Mouse (Mus musculus) stomach, embryonic 14.5 days (tissue): ENCODE measurements at regions not wholly inside any gene's neighbourhood (a gene's known extent, or its start where the extent isn't known, plus 50 kb on each side); places are given as distances from the start of the nearest gene placed in this dataset.

ENCODE experiments used
- ATAC-seq: fragments of 200-750 bp; cut with Nextera tagmentation; 2 replicates; pipeline ENCODE4 v1.8.0; 2017; ENCODE audit warnings: low read depth, moderate TSS enrichment; ENCODE audit not compliant: insufficient number of reproducible peaks, insufficient read depth, low FRiP score
- H3K27ac ChIP-seq: fragments of 300-500 bp; sonication (generic); 2 replicates; pipeline ENCODE4 v1.5.1; 2014; ENCODE audit warnings: mild to moderate bottlenecking, low read length, moderate library complexity, mixed read lengths
- H3K27me3 ChIP-seq: fragments of 300-500 bp; sonication (generic); 2 replicates; pipeline ENCODE4 v1.6.1; 2014; ENCODE audit warnings: low read length, control low read depth, mixed read lengths; ENCODE audit not compliant: control insufficient read depth, insufficient read depth
- H3K36me3 ChIP-seq: fragments of 300-500 bp; sonication (generic); 2 replicates; pipeline ENCODE4 v1.6.1; 2014; ENCODE audit warnings: mild to moderate bottlenecking, control low read depth, low read length, moderate library complexity, mixed read lengths; ENCODE audit not compliant: control insufficient read depth, insufficient read depth
- H3K4me1 ChIP-seq: fragments of 300-500 bp; sonication (generic); 2 replicates; pipeline ENCODE4 v1.6.1; 2014; ENCODE audit warnings: low read length, control low read depth, mixed read lengths; ENCODE audit not compliant: control insufficient read depth, insufficient read depth
- H3K4me2 ChIP-seq: fragments of 300-500 bp; sonication (generic); replicated peaks from 2 replicates; pipeline ENCODE4 v1.6.1; 2014; ENCODE audit warnings: low read depth, low read length, control low read depth
- H3K4me3 ChIP-seq: fragments of 300-500 bp; sonication (generic); 2 replicates; pipeline ENCODE4 v1.5.1; 2014; ENCODE audit warnings: low read depth, low read length, control low read depth
- H3K9ac ChIP-seq: fragments of 300-500 bp; sonication (generic); replicated peaks from 2 replicates; pipeline ENCODE4 v1.6.1; 2014; ENCODE audit warnings: low read depth, mild to moderate bottlenecking, control low read depth, low read length, moderate library complexity, mixed read lengths
- H3K9me3 ChIP-seq: fragments of 300-500 bp; sonication (generic); 2 replicates; pipeline ENCODE4 v1.6.1; 2016; ENCODE audit warnings: low read depth, low read length, control low read depth; ENCODE audit not compliant: control insufficient read depth
- WGBS: fragments of 180-500 bp; shearing (Covaris S2); extraction: QIAGEN DNeasy Blood & Tissue Kit; methylation state at CpG from one replicate; pipeline ENCODE4 v1.1.7; 2014; 5-methylcytosine and 5-hydroxymethylcytosine counted together

DNA sequence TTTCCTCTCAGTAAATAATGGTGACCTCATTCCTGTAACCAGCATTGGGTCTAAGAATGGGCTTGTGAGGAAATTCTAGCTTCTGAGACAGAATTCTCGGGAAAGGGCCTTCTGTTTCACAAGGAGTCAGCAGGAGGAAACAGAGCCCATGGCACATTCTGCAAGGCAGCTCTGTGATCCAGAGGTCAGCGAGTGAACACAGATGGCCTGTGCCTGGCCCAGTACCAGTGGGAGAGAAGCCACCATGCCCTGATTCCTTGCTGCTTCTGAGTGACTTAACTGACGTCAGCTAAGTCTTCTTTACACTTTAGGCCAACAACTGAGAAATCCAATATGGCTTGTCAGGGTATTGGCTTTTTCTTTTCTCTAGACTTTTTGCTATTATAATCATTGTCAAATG lies 342.5 kb upstream of the Tmc3 start:
- 39% methylated on average over 3 of the region's 3 CpGs for WGBS
- Histone ChIP-seq H3K4me1 (no peaks in the 10 kb centered on the region), H3K4me2 (no peak overlapping the region), H3K4me3 (no peak overlapping the region), H3K9me3 (no peaks in the 10 kb centered on the region), H3K27ac (no peak overlapping the region), H3K36me3 (no peaks in the 10 kb centered on the region), H3K9ac (no peak overlapping the region), H3K27me3 (no peaks in the 10 kb centered on the region)
- ATAC-seq: no peak

DNA sequence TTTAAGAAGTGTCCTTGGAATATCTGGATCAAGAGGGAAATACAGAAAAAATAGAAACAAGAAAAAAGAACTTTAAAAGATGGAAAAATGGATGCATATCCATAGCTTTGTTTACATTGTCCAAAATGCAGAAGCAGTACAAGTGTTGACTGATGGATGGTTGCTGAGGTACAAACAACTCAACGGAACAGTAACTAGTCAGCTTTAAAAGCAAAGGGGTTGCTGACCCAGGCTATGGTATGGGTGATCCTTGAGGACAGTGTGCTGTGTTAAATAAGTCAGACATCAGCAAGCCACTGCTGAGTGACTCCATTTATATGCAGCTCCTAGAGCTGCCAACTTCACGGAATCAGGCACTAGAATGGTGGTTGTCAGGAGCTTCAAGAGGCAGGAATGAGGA lies 338.9 kb upstream of the Tmc3 start:
- no peaks in the 10 kb centered on the region for H3K27me3 ChIP-seq
- H3K4me1 ChIP-seq: no peaks in the 10 kb centered on the region
- H3K4me3 ChIP-seq: no peak overlapping the region
- H3K36me3 ChIP-seq: no peaks in the 10 kb centered on the region
- no peaks in the 10 kb centered on the region for H3K9me3 ChIP-seq
- H3K27ac ChIP-seq: no peak overlapping the region
- WGBS: 58% methylated on average over 2 of the region's 2 CpGs
- H3K4me2 ChIP-seq: no peak overlapping the region
- no peak overlapping the region for H3K9ac ChIP-seq
- no peak for ATAC-seq

DNA sequence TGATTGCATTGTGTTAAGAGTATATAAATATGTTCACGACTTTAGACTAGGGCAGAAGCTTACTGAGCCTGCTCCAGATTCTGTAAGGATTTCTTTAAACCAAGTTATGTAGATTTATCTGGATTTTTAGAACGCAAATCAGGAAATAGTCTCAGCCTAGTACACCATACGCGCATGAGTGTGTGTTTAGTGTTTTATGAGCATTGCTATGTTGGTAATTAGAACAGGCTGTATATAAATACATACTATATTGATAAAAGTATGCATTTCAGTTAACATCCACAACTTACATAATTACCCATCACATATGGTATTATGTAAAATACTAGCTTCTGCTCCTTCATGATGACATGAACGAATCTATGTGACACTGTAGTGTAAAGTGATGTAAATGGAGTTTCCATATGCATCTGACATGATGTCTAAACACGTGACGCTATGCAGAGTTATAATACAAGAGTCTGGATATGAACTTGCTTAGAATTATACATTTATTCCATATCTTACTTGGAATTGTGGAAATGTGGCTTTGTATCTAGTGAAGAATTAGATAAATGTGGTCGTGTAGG lies 332.6 kb upstream of the Tmc3 start:
- no peak overlapping the region for H3K4me2 ChIP-seq
- 82% methylated on average over 8 of the region's 8 CpGs for WGBS
- no peak overlapping the region for H3K9ac ChIP-seq
- no peak overlapping the region for H3K27ac ChIP-seq
- ATAC-seq: no peak
- H3K4me1 ChIP-seq: no peaks in the 10 kb centered on the region
- H3K4me3 ChIP-seq: no peak overlapping the region
- no peaks in the 10 kb centered on the region for H3K36me3 ChIP-seq
- no peaks in the 10 kb centered on the region for H3K9me3 ChIP-seq
- no peaks in the 10 kb centered on the region for H3K27me3 ChIP-seq

DNA sequence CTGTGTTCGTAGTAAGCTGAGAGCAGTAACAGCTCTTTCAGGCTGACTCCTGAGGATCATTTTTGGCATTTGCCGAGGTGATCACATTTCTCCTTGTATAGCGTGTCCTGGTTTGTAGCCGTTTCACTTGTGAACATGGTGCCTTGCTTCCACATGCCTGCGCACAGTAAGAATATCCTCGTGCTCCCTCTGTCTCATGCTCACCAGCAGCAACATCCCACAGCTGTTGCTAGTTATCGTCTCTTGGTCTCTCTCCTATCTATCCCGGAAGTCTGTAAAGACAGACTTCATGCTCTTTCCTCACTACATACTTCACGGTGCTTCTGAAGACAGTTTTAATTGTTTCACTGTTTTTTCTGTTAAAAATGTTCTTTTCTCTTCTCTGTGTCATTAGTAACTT lies 331.7 kb upstream of the Tmc3 start:
- 83% methylated on average over 9 of the region's 9 CpGs for WGBS
- Histone ChIP-seq H3K27me3 (no peaks in the 10 kb centered on the region), H3K36me3 (no peaks in the 10 kb centered on the region), H3K4me2 (no peak overlapping the region), H3K9me3 (no peaks in the 10 kb centered on the region), H3K9ac (no peak overlapping the region), H3K27ac (no peak overlapping the region), H3K4me3 (no peak overlapping the region), H3K4me1 (no peaks in the 10 kb centered on the region)
- ATAC-seq: no peak

DNA sequence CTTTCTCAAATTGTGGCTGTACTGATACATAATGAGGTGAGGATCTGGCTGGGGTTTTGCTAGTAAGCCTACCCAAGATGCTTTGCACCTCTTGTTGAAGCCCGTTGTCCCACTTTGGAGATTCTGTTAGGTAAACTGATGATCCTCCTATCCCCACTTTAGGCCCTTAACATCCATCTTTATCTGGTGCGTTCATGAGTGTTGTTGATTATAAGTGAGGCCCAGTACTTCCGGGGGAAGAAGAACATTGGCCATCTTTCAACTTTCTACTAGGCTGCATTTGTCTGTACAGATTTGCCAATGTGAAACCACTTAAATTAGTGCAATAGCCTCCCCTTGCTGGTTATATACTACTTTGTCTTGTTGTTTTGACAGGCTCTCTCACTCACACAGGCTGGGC lies 331.3 kb upstream of the Tmc3 start:
- Histone ChIP-seq H3K4me3 (no peak overlapping the region), H3K36me3 (no peaks in the 10 kb centered on the region), H3K27me3 (no peaks in the 10 kb centered on the region), H3K4me2 (no peak overlapping the region), H3K27ac (no peak overlapping the region), H3K9ac (no peak overlapping the region), H3K4me1 (no peaks in the 10 kb centered on the region), H3K9me3 (no peaks in the 10 kb centered on the region)
- 52% methylated on average over 3 of the region's 3 CpGs for WGBS
- no peak for ATAC-seq

DNA sequence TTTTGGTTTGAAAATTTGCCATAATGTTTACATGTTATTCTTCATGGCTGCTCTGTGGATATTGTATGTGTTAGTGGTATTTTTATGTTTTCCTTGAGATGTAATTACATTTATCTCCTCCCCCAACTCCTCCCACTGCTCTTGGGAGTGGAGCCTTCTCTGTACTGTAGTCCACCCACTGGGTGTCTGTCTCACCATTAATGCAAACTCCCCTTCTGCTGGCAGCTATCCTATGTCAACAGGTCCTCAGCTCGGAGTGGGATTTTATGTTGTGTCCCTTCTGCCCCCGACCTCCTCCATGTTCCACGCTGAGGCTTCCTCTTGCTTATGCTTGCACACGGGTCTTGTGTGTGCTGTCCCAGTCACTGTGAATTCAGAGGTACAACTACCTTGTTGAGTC lies 330.3 kb upstream of the Tmc3 start:
- WGBS: 92% methylated on average over 4 of the region's 4 CpGs
- H3K36me3 ChIP-seq: no peaks in the 10 kb centered on the region
- no peak for ATAC-seq

DNA sequence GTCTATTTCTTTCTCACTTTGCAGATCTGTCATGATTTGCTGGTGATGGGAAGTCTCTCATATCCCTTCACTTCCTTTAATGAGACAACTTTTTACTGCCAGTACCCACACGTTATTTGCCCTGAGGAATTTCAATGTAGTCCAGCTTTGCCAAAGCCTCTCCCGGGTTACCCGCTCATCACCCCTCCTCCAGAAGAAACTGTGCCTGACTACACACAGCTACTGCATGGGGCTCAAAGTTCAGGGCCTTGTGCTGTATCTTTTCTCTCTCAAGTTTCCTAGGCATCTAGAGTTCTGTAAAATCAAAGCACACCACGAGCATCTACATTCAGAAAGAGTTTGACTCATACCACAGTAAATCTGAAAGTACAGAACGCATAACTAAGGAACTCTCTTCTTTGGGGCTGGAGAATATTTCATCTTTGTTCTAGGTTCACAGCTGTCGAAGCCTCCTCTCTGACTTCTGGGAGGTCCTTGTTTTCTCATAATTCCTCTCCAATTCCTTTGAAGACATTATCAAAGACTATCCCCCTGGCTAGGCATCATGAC lies 328.4 kb upstream of the Tmc3 start:
- Histone ChIP-seq H3K27me3 (no peaks in the 10 kb centered on the region), H3K4me3 (no peak overlapping the region), H3K4me1 (no peaks in the 10 kb centered on the region), H3K36me3 (no peaks in the 10 kb centered on the region), H3K4me2 (no peak overlapping the region), H3K9me3 (no peaks in the 10 kb centered on the region), H3K9ac (no peak overlapping the region), H3K27ac (no peak overlapping the region)
- WGBS: 75% methylated on average over 6 of the region's 6 CpGs
- ATAC-seq: no peak

More for the DNA sequence above, 330.3 kb upstream of the Tmc3 start:
- Histone ChIP-seq H3K4me1 (no peaks in the 10 kb centered on the region), H3K4me3 (no peak overlapping the region), H3K9ac (no peak overlapping the region), H3K27me3 (no peaks in the 10 kb centered on the region), H3K4me2 (no peak overlapping the region), H3K9me3 (no peaks in the 10 kb centered on the region), H3K27ac (no peak overlapping the region)

DNA sequence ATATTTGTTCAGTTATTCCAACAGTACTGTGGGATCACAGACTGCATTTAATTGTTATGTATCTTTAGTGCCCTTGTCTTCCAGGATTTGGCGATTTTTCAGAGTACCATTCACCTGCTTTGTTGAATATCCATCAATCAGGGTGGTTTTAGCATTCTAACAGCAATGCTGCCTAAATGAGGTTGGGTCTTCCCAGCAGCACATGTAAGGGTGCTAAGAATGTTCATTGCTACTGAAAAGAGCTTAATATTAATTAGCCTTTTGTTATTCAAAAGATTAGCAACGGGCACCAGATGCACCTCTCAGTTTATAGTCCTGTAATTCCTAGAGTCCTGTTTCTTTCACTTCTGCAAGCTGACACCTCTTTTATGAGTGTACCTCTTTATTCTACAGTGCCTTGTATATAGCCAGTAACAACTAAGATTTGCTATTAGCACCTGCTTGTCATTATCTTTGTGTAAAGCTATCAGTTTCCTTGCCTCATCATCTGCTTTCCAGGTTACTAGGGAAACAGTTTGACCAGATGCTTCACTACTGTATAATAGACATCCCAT lies 326.3 kb upstream of the Tmc3 start:
- H3K9ac ChIP-seq: no peak overlapping the region
- no peak for ATAC-seq
- H3K4me1 ChIP-seq: no peaks in the 10 kb centered on the region
- no peak overlapping the region for H3K27ac ChIP-seq
- no peak overlapping the region for H3K4me2 ChIP-seq
- H3K27me3 ChIP-seq: no peaks in the 10 kb centered on the region
- H3K4me3 ChIP-seq: no peak overlapping the region
- H3K36me3 ChIP-seq: no peaks in the 10 kb centered on the region
- no peaks in the 10 kb centered on the region for H3K9me3 ChIP-seq
- 70% methylated on average over 2 of the region's 2 CpGs for WGBS

DNA sequence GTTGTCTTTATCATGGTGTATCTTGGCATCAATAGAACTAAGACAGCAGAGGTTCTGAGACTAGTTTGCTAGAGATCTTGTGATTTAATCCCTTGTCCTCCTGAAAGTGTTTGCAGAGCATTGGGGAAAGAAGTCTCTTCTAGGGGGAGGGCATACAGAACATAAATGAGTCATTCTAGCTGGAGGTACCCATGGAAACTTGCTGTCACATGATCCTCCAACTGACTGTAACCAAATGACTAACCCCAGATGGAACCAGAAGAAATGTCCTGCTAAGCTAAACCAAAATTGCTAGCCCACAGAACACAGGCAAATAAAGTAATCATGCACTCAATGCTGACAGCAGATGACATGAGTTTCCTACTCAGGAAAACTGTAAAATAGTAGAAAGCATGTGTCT lies 323.2 kb upstream of the Tmc3 start:
- H3K27me3 ChIP-seq: no peaks in the 10 kb centered on the region
- no peaks in the 10 kb centered on the region for H3K36me3 ChIP-seq
- no peak overlapping the region for H3K4me2 ChIP-seq
- no peak overlapping the region for H3K4me3 ChIP-seq
- H3K9ac ChIP-seq: no peak overlapping the region
- no peaks in the 10 kb centered on the region for H3K4me1 ChIP-seq
- no peak overlapping the region for H3K27ac ChIP-seq
- ATAC-seq: no peak
- no peaks in the 10 kb centered on the region for H3K9me3 ChIP-seq
